Mouse (Mus musculus): ENCODE measurements around the gene S100pbp.

- TF ChIP-seq POLR2A (IDR thresholded peaks at IDR 0.05; ENCODE audit: low read depth, low read length) (peak; percentile 67), CTCF (IDR thresholded peaks at IDR 0.05; ENCODE audit: extremely low read depth, insufficient read length, insufficient replicate concordance, low read depth, low read length) (no peak)
Observed at GRCm38 (mm10) chr4:129105356-129105755, 84.2 kb downstream of the S100pbp start, which contains the start of gene Tmem54.
